Mouse (Mus musculus) CH12.LX (cell line): ENCODE results near the gene Myrfl.

ENCODE experiments used
- BHLHE40 ChIP-seq: IDR thresholded peaks from 2 replicates; pipeline ENCODE4 v1.6.1; 2011; ENCODE audit warnings: mild to moderate bottlenecking, low read depth, low read length, improper control_type of control experiment
- CTCF ChIP-seq, 2 experiments: IDR thresholded peaks in 1 of 2; conservative IDR thresholded peaks in 1 of 2; 2 replicates each; pipeline ENCODE4 v1.5.1; 2011 to 2012; ENCODE audit warnings: low read depth in 2 of 2, low read length in 2 of 2, improper control_type of control experiment in 1 of 2, inconsistent platforms in 1 of 2, mild to moderate bottlenecking in 1 of 2, moderate library complexity in 1 of 2
- ELF1 ChIP-seq: IDR thresholded peaks from 2 replicates; pipeline ENCODE4 v1.6.1; 2014; ENCODE audit warnings: low read depth, mild to moderate bottlenecking, inconsistent platforms, low read length, improper control_type of control experiment
- EP300 ChIP-seq: IDR thresholded peaks from 2 replicates; pipeline ENCODE4 v1.6.1; 2011; ENCODE audit warnings: low read length, improper control_type of control experiment
- JUND ChIP-seq: conservative IDR thresholded peaks from 2 replicates; pipeline ENCODE4 v1.6.1; 2011; ENCODE audit warnings: low read depth, low read length, improper control_type of control experiment
- KAT2A ChIP-seq: IDR thresholded peaks from 2 replicates; pipeline ENCODE4 v1.6.1; 2012; ENCODE audit warnings: low read length, improper control_type of control experiment, inconsistent platforms; ENCODE audit not compliant: insufficient replicate concordance
- MAX ChIP-seq: IDR thresholded peaks from 2 replicates; pipeline ENCODE4 v1.6.1; 2011; ENCODE audit warnings: low read length, improper control_type of control experiment
- NRF1 ChIP-seq: IDR thresholded peaks from 2 replicates; pipeline ENCODE4 v1.6.1; 2014; ENCODE audit warnings: low read depth, mild to moderate bottlenecking, inconsistent platforms, low read length, improper control_type of control experiment, moderate library complexity
- POLR2A ChIP-seq: IDR thresholded peaks from 2 replicates; pipeline ENCODE4 v1.6.1; 2011; ENCODE audit warnings: low read depth, mild to moderate bottlenecking, improper control_type of control experiment, low read length
- POLR2AphosphoS2 ChIP-seq: IDR thresholded peaks from 2 replicates; pipeline ENCODE4 v1.6.1; 2011; ENCODE audit warnings: low read depth, low read length, improper control_type of control experiment
- SIN3A ChIP-seq: IDR thresholded peaks from 2 replicates; pipeline ENCODE4 v1.6.1; 2012; ENCODE audit warnings: low read length, improper control_type of control experiment, inconsistent platforms
- TCF12 ChIP-seq: IDR thresholded peaks from 2 replicates; pipeline ENCODE4 v1.6.1; 2014; ENCODE audit warnings: low read depth, mild to moderate bottlenecking, inconsistent platforms, low read length, improper control_type of control experiment
- ZC3H11A ChIP-seq: IDR thresholded peaks from 2 replicates; pipeline ENCODE4 v1.6.1; 2012; ENCODE audit warnings: low read depth, mild to moderate bottlenecking, inconsistent platforms, low read length, improper control_type of control experiment
- ZNF384 ChIP-seq: IDR thresholded peaks from 2 replicates; pipeline ENCODE4 v1.6.1; 2012; ENCODE audit warnings: low read depth, low read length, improper control_type of control experiment, inconsistent platforms

DNA sequence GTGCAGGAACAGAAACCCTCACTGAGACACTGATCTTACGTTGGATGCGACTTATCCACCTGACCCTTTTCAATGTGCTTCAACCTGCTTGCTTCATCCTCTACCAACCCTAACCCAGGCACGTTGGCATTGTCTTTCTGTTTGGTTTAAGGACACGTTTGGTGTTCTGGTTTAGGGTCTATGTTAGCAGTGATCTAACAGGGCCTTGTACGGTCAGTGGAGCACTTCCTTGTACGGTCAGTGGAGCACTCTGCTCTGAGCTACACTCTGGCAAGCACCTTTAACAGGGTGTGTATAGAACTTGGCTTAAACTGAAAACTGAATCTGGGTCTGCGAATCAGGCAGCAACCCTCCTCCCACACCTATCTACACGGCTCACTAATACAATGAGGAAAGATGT is 18.6 kb upstream of the Myrfl start:
- no peak for TF ChIP-seq POLR2A
- no peak for TF ChIP-seq JUND
- TF ChIP-seq CTCF (conservative IDR thresholded peaks at IDR 0.05 in 1 of 2, IDR thresholded peaks at IDR 0.05 in 1 of 2; ENCODE audit: low read depth in 2 of 2, low read length in 2 of 2), result no peak
- TF ChIP-seq EP300, result no peak
- TF ChIP-seq KAT2A, result no peak
- no peak for TF ChIP-seq TCF12
- TF ChIP-seq MAX, result no peak
- no peak for TF ChIP-seq NRF1
- TF ChIP-seq POLR2AphosphoS2, result no peak
- TF ChIP-seq ZC3H11A, result no peak
- no peak for TF ChIP-seq SIN3A
- no peak for TF ChIP-seq BHLHE40
- TF ChIP-seq ZNF384, result no peak
- no peak for TF ChIP-seq ELF1
